Mouse (Mus musculus) embryonic facial prominence, embryonic 11.5 days (tissue): ENCODE results near the gene Tmem123. TPM values are rescaled to one million over a fixed set of nuclear protein-coding genes. Genes with fewer than 3 reads are reported as not detected.

Experiments
- ATAC-seq: fragments of 200-750 bp; cut with Nextera tagmentation; replicated peaks from 2 replicates; pipeline ENCODE4 v1.8.0; 2017; ENCODE audit warnings: low read depth; ENCODE audit not compliant: insufficient number of reproducible peaks, low FRiP score, low TSS enrichment
- DNase-seq: peaks from one replicate; pipeline ENCODE4 v3.0.0-alpha.2; 2015; ENCODE audit warnings: low spot score
- H3K27ac ChIP-seq: fragments of 300-500 bp; sonication (generic); replicated peaks from 2 replicates; pipeline ENCODE4 v1.5.1; 2014; ENCODE audit warnings: mild to moderate bottlenecking, low read depth, low read length, control low read depth
- H3K27me3 ChIP-seq: fragments of 300-500 bp; sonication (generic); 2 replicates; pipeline ENCODE4 v1.6.1; 2014; ENCODE audit warnings: mild to moderate bottlenecking, low read length, moderate library complexity, mixed read lengths; ENCODE audit not compliant: control insufficient read depth, insufficient read depth
- H3K36me3 ChIP-seq: fragments of 300-500 bp; sonication (generic); replicated peaks from 2 replicates; pipeline ENCODE4 v1.6.1; 2014; ENCODE audit warnings: low read depth, mild to moderate bottlenecking, low read length, moderate library complexity, mixed read lengths; ENCODE audit not compliant: control insufficient read depth, insufficient read depth
- H3K4me1 ChIP-seq: fragments of 300-500 bp; sonication (generic); 2 replicates; pipeline ENCODE4 v1.6.1; 2014; ENCODE audit warnings: low read length, mixed read lengths; ENCODE audit not compliant: control insufficient read depth, insufficient read depth
- H3K4me2 ChIP-seq: fragments of 300-500 bp; sonication (generic); 2 replicates; pipeline ENCODE4 v1.6.1; 2014; ENCODE audit warnings: low read depth, mild to moderate bottlenecking, control low read depth, low read length, moderate library complexity
- H3K4me3 ChIP-seq: fragments of 300-500 bp; sonication (generic); 2 replicates; pipeline ENCODE4 v1.5.1; 2014; ENCODE audit warnings: low read depth, low read length, control low read depth
- H3K9ac ChIP-seq: fragments of 300-500 bp; sonication (generic); replicated peaks from 2 replicates; pipeline ENCODE4 v1.6.1; 2014; ENCODE audit warnings: mild to moderate bottlenecking, control low read depth, low read length
- H3K9me3 ChIP-seq: fragments of 300-500 bp; sonication (generic); replicated peaks from 2 replicates; pipeline ENCODE4 v1.6.1; 2016; ENCODE audit warnings: mild to moderate bottlenecking, low read length, inconsistent platforms, mixed read lengths; ENCODE audit not compliant: control insufficient read depth
- WGBS: fragments of 180-500 bp; shearing (Covaris S2); extraction: QIAGEN DNeasy Blood & Tissue Kit; methylation state at CpG from one replicate; pipeline ENCODE4 v1.1.7; 2014; 5-methylcytosine and 5-hydroxymethylcytosine counted together
- polyA plus RNA-seq: library from polyadenylated mRNA; unstranded; fragments of >200 nt; fragmentation: Nextera tagmentation; extraction: Ambion mirVana; gene quantifications from 2 replicates; pipeline ENCODE4 v1.2.1, GENCODE M21; 2014

The Tmem123 gene
- 122 and 128 TPM in 2 replicates for polyA plus RNA-seq

DNA sequence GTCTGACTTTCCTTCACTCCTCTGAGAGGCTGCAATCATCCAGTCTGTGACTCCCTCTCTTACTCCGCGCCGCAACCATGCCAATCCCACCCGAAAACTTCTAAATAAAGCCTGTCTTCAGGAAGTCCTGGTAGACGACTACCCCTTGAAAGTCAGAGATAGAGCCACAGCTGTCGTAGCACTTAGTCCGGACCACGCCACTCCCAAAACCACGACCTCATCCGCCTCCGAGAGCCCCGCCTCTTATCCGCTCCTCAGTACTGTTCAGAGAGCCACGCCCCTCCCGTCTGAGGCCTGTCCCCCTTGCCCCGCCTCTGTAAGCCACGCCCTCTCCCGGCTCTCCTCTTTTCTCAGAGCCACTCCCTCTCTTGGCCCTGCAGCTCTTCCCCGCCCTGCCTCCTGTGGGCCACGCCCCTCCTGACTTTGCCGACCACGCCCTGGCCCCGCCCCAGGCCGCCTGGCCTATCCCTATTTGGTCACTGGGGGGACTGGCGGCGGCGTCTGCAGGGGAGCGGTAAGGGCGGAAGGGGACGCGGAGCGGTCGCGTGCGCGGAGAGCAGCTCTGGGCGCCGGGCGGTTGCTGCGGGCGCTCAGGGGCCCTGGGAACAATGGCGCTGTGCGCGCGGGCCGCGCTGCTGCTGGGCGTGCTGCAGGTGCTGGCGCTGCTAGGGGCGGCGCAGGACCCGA lies at the start of gene Tmem123:
Tmem123 (plus strand) TSS at position 428 of the 687 bp plus-strand sequence.
- H3K4me3 ChIP-seq, result peak within 1 kb of the TSS; percentile 69
- peak within 1 kb of the TSS; percentile 48; the same call in 1 of the 2 replicates for H3K27ac ChIP-seq
- H3K36me3 ChIP-seq, result no peaks in the 10 kb centered on the region
- no peaks in the 10 kb centered on the region for H3K9me3 ChIP-seq
- no peaks in the 10 kb centered on the region for H3K4me1 ChIP-seq
- ATAC-seq (peak; percentile 96), DNase-seq (peak; percentile 99)
- peak within 1 kb of the TSS; percentile 75 for H3K9ac ChIP-seq
- under 1% methylated on average over 51 of the region's 52 CpGs for WGBS
- peak within 1 kb of the TSS; percentile 81 for H3K4me2 ChIP-seq
- no peaks in the 10 kb centered on the region for H3K27me3 ChIP-seq

DNA sequence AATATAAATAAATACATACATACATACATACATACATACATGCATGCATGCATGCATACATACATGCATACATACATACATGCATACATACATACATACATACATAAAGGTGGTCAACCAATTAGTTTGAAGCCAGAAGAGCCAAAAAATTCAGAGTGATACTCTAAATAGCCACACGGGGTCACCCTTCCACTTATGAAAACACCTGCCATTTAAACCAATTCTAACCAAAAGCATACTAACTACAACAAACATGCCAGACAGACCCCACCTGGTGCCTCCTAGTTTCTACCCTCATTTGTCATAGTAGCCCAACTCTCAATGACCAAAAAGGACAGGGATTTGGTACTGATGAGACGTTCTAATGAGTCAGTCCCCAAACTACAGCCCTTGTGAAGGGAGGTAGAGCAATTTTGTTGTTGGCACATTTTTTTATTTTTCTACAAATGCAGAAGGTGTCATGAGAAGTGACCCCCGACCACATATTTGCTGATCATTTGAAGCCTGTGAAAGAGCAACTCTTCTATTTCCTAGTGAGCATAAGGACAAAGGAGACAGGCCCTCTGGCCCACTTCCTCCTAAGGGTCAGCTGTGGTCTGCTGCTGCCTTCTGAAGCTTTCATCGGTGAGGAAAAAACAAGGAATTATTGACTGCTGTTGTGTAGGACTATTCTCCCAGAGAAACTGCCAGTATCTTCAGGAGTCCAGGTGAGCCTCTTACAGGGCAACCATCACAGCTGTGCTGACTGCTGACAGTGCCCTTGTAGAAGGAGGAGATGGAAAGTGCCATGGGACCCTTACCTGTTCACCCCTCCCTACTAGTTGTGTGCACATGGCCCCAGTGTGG lies 49.6 kb upstream of the Tmem123 start:
- no peak for ATAC-seq
- Histone ChIP-seq H3K27ac (no peak overlapping the region), H3K4me3 (no peak overlapping the region), H3K36me3 (no peaks in the 10 kb centered on the region), H3K27me3 (no peaks in the 10 kb centered on the region), H3K9ac (no peak overlapping the region), H3K4me2 (no peak overlapping the region), H3K4me1 (no peaks in the 10 kb centered on the region), H3K9me3 (no peaks in the 10 kb centered on the region)
- 43% methylated on average over 4 of the region's 4 CpGs for WGBS
- peak; percentile 75 for DNase-seq

DNA sequence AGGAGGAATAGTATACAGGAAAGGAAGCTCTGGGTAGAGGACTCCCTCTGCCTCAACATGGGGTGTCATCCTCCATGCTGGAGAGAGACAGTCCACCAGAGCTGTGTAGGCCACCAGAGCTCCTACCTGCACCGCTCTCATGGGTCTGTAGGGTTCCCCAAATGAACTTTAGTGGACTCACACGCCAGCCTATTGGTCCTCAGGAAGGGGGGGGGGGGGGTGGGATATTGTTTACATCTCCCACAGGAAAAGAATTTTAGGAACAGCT lies 49.0 kb upstream of the Tmem123 start:
- 72% methylated on average over 2 of the region's 2 CpGs for WGBS
- Histone ChIP-seq H3K9me3 (no peaks in the 10 kb centered on the region), H3K4me3 (no peak overlapping the region), H3K27ac (no peak overlapping the region), H3K9ac (no peak overlapping the region), H3K27me3 (no peaks in the 10 kb centered on the region), H3K4me2 (no peak overlapping the region), H3K4me1 (no peaks in the 10 kb centered on the region), H3K36me3 (no peaks in the 10 kb centered on the region)
- ATAC-seq (no peak), DNase-seq (no peak)

DNA sequence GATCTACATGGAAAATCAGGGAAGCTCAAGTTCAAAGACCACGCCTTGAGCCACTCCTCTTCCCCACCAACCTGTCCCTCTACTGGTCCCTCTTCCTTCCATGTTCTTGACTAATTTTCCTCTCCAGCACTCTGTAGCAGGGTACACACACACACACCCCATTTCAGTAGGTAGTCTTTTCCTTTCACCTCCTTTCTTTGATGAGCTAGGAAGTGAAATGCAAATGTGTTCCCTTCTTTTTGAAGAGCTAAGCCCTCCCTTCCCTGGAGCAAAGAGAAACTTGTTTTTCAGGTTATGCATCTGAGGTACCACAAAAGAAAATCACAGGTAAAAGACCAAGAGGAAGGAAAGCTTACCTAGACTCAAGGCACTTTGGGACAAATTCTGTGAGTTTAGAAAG lies 42.3 kb upstream of the Tmem123 start:
- Histone ChIP-seq H3K9me3 (no peaks in the 10 kb centered on the region), H3K36me3 (no peaks in the 10 kb centered on the region), H3K4me3 (no peak overlapping the region), H3K4me1 (no peaks in the 10 kb centered on the region), H3K4me2 (no peak overlapping the region), H3K27ac (no peak overlapping the region), H3K9ac (no peak overlapping the region), H3K27me3 (no peaks in the 10 kb centered on the region)
- ATAC-seq (no peak), DNase-seq (peak; percentile 4)
- 81% methylated on average over 1 of the region's 1 CpGs for WGBS

DNA sequence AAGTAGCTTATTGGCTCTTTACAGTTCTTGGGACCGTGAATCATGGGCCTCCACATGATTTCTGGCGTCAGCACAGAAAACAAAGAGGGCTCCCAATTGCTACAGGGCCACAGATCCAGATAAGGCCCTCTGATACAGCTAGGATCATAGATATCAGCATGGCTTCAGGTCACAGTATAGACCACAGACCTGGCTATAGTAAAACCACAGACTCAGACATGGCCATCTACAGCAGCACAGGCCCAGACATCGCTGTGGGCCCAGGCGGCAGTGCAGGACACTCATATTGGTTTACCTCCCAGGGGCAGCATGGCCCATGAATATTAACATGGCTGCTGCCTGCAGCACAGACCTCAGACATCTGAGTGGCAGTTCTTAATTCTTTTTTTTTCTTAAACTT lies 34.8 kb upstream of the Tmem123 start:
- DNase-seq, result no peak
- 79% methylated on average over 4 of the region's 4 CpGs for WGBS

DNA sequence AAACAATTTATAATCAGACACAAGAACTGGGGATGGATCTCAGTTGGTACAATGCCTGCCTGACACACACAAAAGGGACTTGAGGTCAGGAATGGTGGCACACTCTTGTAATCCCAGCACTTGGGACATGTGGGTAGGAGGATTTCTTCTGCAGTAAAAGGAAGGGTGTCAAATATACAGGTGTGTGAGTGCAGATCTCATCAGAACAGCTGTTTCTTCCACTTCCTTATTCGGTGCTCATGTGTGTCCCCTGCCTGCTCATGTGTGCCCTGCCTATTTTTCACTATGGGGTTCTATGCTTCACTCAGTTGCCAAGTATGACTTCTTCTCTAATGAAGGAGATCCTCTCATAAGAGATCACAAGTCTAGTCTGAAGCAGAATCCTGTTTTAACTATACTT lies 21.1 kb upstream of the Tmem123 start:
- ATAC-seq, result no peak

More for the DNA sequence above, 34.8 kb upstream of the Tmem123 start:
- Histone ChIP-seq H3K27ac (no peak overlapping the region), H3K4me1 (no peaks in the 10 kb centered on the region), H3K4me3 (no peak overlapping the region), H3K4me2 (no peak overlapping the region), H3K36me3 (no peaks in the 10 kb centered on the region), H3K9me3 (no peaks in the 10 kb centered on the region), H3K27me3 (no peaks in the 10 kb centered on the region), H3K9ac (no peak overlapping the region)
- ATAC-seq, result no peak

DNA sequence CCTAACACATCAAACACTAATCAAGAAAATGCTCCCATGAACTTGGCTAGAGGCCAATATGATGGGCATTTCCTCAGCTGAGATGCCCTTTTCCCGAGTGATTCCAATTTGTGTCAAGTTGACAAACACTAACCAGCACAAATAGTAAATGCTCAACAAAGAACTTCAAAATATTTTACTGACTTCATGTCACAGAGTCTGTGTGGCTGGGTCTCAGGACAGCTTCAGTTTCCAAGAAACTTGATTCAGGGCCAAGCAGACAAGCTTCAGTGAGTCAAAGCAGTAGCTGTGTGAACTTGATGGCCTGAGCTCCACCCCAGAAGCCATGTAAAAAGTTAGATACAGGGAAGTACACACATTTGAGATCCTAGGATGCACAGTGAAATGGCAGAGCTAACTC lies 19.7 kb upstream of the Tmem123 start:
- Histone ChIP-seq H3K27me3 (no peaks in the 10 kb centered on the region), H3K27ac (no peak overlapping the region), H3K4me3 (no peak overlapping the region), H3K4me1 (no peaks in the 10 kb centered on the region), H3K9ac (no peak overlapping the region), H3K36me3 (no peaks in the 10 kb centered on the region), H3K4me2 (no peak overlapping the region), H3K9me3 (no peaks in the 10 kb centered on the region)
- no peak for DNase-seq
- 69% methylated on average over 1 of the region's 1 CpGs for WGBS
- no peak for ATAC-seq

More for the DNA sequence above, 21.1 kb upstream of the Tmem123 start:
- Histone ChIP-seq H3K36me3 (no peaks in the 10 kb centered on the region), H3K4me3 (no peak overlapping the region), H3K27ac (no peak overlapping the region), H3K9me3 (no peaks in the 10 kb centered on the region), H3K27me3 (no peaks in the 10 kb centered on the region), H3K9ac (no peak overlapping the region), H3K4me2 (no peak overlapping the region), H3K4me1 (no peaks in the 10 kb centered on the region)
- no peak for DNase-seq
- WGBS, result 77% methylated on average over 1 of the region's 1 CpGs

DNA sequence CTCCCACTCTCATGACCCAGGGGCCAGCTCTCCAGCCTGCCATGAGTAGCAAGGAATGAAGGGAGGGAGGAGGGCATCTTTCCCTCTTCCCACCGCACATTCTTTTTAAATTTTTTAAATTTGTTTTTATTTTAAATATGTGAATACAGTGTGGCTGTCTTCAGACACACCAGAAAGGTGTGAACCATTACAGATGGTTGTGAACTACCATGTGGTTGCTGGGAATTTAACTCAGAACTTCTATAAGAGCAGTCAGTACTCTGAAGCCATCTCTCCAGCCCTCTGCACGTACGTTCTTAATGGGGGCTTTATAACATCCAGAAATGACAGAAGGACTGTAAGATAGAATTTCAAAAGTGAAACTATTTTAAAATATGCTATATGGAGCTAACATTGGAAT lies 15.0 kb upstream of the Tmem123 start:
- Histone ChIP-seq H3K27me3 (no peaks in the 10 kb centered on the region), H3K4me1 (no peaks in the 10 kb centered on the region), H3K36me3 (no peaks in the 10 kb centered on the region), H3K27ac (no peak overlapping the region), H3K4me3 (no peak overlapping the region), H3K4me2 (no peak overlapping the region), H3K9me3 (no peaks in the 10 kb centered on the region), H3K9ac (no peak overlapping the region)
- DNase-seq (no peak), ATAC-seq (no peak)
- WGBS, result 85% methylated on average over 3 of the region's 3 CpGs
